Mouse (Mus musculus) lung, postnatal 0 days (tissue): Measurements from ENCODE around the gene Insc.

Experiments used
- CTCF ChIP-seq: IDR thresholded peaks from 2 replicates; pipeline ENCODE4 v1.5.1; 2016; ENCODE audit warnings: antibody characterized with exemption, mild to moderate bottlenecking
- EP300 ChIP-seq: IDR thresholded peaks from 2 replicates; pipeline ENCODE4 v1.6.1; 2016; ENCODE audit warnings: antibody characterized with exemption, mild to moderate bottlenecking, control low read depth

GRCm38 (mm10) chr7:114874032-114874441 is 130.5 kb downstream of the Insc start:
- TF ChIP-seq CTCF (peak; percentile 44), EP300 (no peak)
